Mouse (Mus musculus) lung, postnatal 0 days (tissue): Measurements from ENCODE around the gene Myf6.

ENCODE experiments used
- CTCF ChIP-seq: IDR thresholded peaks from 2 replicates; pipeline ENCODE4 v1.5.1; 2016; ENCODE audit warnings: antibody characterized with exemption, mild to moderate bottlenecking
- EP300 ChIP-seq: IDR thresholded peaks from 2 replicates; pipeline ENCODE4 v1.6.1; 2016; ENCODE audit warnings: antibody characterized with exemption, mild to moderate bottlenecking, control low read depth

DNA sequence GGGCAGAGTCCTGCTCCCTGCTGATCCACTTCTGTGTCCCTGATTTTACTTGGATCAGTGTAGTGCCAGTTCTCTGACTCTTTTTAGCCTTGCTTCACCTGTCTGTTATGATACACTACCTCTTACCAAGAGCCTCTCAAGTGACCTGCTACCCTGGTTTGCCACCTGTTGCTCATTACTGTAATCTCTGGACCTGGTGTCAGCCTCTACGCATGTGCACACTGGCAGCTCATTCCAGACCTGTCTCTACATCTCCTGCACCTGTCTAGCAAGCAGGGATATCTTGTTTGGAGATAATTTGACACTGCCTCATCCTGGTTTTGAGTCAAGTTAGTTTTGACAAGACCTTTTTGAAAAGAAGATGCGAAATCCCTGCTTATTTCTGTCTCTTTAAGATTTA, 11.9 kb upstream of the Myf6 start:
- TF ChIP-seq CTCF (no peak), EP300 (no peak)
